25 mouse cellular contexts compared by ENCODE assay signal in genomic region chr8:105078591-105078990, GRCm38 (mm10). TPM values are rescaled to one million over a fixed set of nuclear protein-coding genes. Genes with fewer than 3 reads are reported as not detected.
A peak's percentile ranks its signal among the peaks of the same experiment; 100 is the strongest.
DNase-seq lines count a peak whose midpoint lies in the region; TF ChIP-seq lines count a peak whose summit lies in the region.
"Had no signal": no experiment of that assay in that cellular context is flagged by ENCODE, and none has a peak within 500 bp of the region (broad histone marks: within the 10 kb centered on the region; RNA-seq: fewer than 3 reads in every experiment).

No protein-coding gene starts in this region.

- TF ChIP-seq POLR2A in liver, adult 2 months (IDR thresholded peaks at IDR 0.05; ENCODE audit: extremely low read depth, insufficient read depth, low read length) = no peak

- 49% methylated on average over 5 of the region's 5 CpGs for WGBS in liver, adult 2 months

- no peak overlapping the region for H3K27ac ChIP-seq in liver, adult 2 months (replicated peaks; ENCODE audit: insufficient read depth, low read depth, low read length)

- no peak overlapping the region for H3K9ac ChIP-seq in liver, adult 2 months (ENCODE audit: low read depth, low read length)

- peak; percentile 67 for DNase-seq in heart, adult 11 months
- no peak for DNase-seq in heart, adult 8-10 months (ENCODE audit: low spot score)
- DNase-seq in liver, adult 2 months (ENCODE audit: extremely low read depth, low read depth, low spot score) = peak; percentile 76
- DNase-seq in liver = no peak
- DNase-seq: adrenal gland, adult 2 months; adrenal gland, adult 8-10 months; adrenal gland, postnatal 10 days; adrenal gland, postnatal 14 days; adrenal gland, postnatal 25 days; adrenal gland, postnatal 36 days; B cell, adult 2 months; cerebellum, adult 11 months; cerebellum, adult 11-12 months; cerebellum, adult 18-20 months had no signal

- H3K4me1 ChIP-seq in liver, adult 2 months (ENCODE audit: control insufficient read depth, insufficient read depth, low read length) = peaks cover 21% of the 10 kb centered on the region

- TF ChIP-seq CTCF in liver, adult 2 months (IDR thresholded peaks at IDR 0.05; ENCODE audit: low read depth, low read length) = no peak

- H3K4me3 ChIP-seq in liver, adult 2 months (ENCODE audit: insufficient read depth, low read depth, low read length) = no peak overlapping the region

- H3K27me3 ChIP-seq in liver, adult 2 months (ENCODE audit: control insufficient read depth, insufficient read depth, low read length) = no peaks in the 10 kb centered on the region

- no peaks in the 10 kb centered on the region for H3K79me2 ChIP-seq in liver, adult 2 months (ENCODE audit: control insufficient read depth, insufficient read depth, low read length)

- no peaks in the 10 kb centered on the region for H3K36me3 ChIP-seq in liver, adult 2 months (ENCODE audit: control insufficient read depth, insufficient read depth, low read length)
- H3K36me3 ChIP-seq: G1E had no signal

RNA-seq across cellular contexts. Expression of gene Ces3b, which starts 5.0 kb away (rescaled TPM):
- under 1 TPM in 2 of 4 experiments, not detected in 2; 0.26 to 0.33 TPM for total RNA-seq in heart, adult 8-10 months (2022)
- total RNA-seq in liver, adult 2 months (2014; rRNA removed) = 271 and 504 TPM in 2 replicates
- polyA plus RNA-seq in liver, adult 2 months (2012; rRNA removed) = 213 and 453 TPM in 2 replicates
- total RNA-seq: adrenal gland, adult 18-20 months; adrenal gland, postnatal 10 days; adrenal gland, postnatal 25 days; adrenal gland, postnatal 4 days; CH12.LX; ES-E14; MEL had no signal
- polyA plus RNA-seq: activated CD4-positive, CD25-positive, alpha-beta regulatory T cell, adult 4 months; adrenal gland, adult 2 months; brain, embryonic 14.5 days; C2C12; CD4-positive, CD25-positive, alpha-beta regulatory T cell, adult 4 months; G1E; Patski had no signal

RNA-seq across cellular contexts. Expression of gene Ces3a, which starts 30.2 kb away (rescaled TPM):
- total RNA-seq in heart, adult 8-10 months (2022) = under 1 TPM in 1 of 4 experiments, not detected in 3; 0.16 TPM
- 819 and 925 TPM in 2 replicates for total RNA-seq in liver, adult 2 months (2014; rRNA removed)
- 768 and 1,045 TPM in 2 replicates for polyA plus RNA-seq in liver, adult 2 months (2012; rRNA removed)
- total RNA-seq: adrenal gland, postnatal 25 days; CH12.LX; ES-E14; G1E; MEL had no signal
- polyA plus RNA-seq: activated CD4-positive, CD25-positive, alpha-beta regulatory T cell, adult 4 months; brain, embryonic 14.5 days; C2C12; CD4-positive, CD25-positive, alpha-beta regulatory T cell, adult 4 months; G1E; Patski had no signal

RNA-seq across cellular contexts. Expression of gene Ces4a, which starts 53.0 kb away (rescaled TPM):
- total RNA-seq in heart, adult 8-10 months (2022) = not detected
- total RNA-seq in liver, adult 2 months (2014; rRNA removed) = 0.13 and 0.55 TPM in 2 replicates
- polyA plus RNA-seq in liver, adult 2 months (2012; rRNA removed) = 0.09 and 0.93 TPM in 2 replicates
- total RNA-seq: adrenal gland, adult 18-20 months; adrenal gland, postnatal 10 days; adrenal gland, postnatal 14 days; adrenal gland, postnatal 25 days; adrenal gland, postnatal 36 days; adrenal gland, postnatal 4 days; CH12.LX; ES-E14; G1E; MEL had no signal
- polyA plus RNA-seq: activated CD4-positive, CD25-positive, alpha-beta regulatory T cell, adult 4 months; brain, embryonic 14.5 days; C2C12; G1E; Patski had no signal

Comparison
In these comparisons a context has a peak if more than half of its experiments do, and no peak if none do; other contexts are left out.
1. DNase-seq: peak in heart, adult 11 months (single experiment) and liver, adult 2 months (single experiment); none in heart, adult 8-10 months (single experiment) and liver (single experiment).
2. RNA of gene Ces3b, which starts 5.0 kb away (total RNA-seq): 271 to 504 TPM in liver, adult 2 months; 0.26 to 0.33 TPM in heart, adult 8-10 months; every median in the first group is over 100 times any median in the second.
3. RNA of gene Ces3a, which starts 30.2 kb away (total RNA-seq): 819 to 925 TPM in liver, adult 2 months; 0.16 TPM in heart, adult 8-10 months; every median in the first group is over 100 times any median in the second.